Mouse (Mus musculus): ENCODE data around the gene Glyctk. TPM values are rescaled to one million over a fixed set of nuclear protein-coding genes. Genes with fewer than 3 reads are reported as not detected.
A peak's percentile ranks its signal among the peaks of the same experiment; 100 is the strongest.

The Glyctk gene
- polyA plus RNA-seq, 1 experiment from 2014 or later, result 4.5 TPM

GRCm38 (mm10) chr9:106195693-106196092 is 37.8 kb upstream of the Glyctk start:
- 61% methylated on average over 8 of the region's 8 CpGs for WGBS
- ATAC-seq (replicated peaks), result peak; percentile 60
- no peak overlapping the region for H3K9ac ChIP-seq
- H3K36me3 ChIP-seq (replicated peaks), result peaks cover 4% of the 10 kb centered on the region; the same call in 1 of the 2 replicates
- H3K9me3 ChIP-seq, result no peaks in the 10 kb centered on the region
- peaks cover 30% of the 10 kb centered on the region for H3K4me1 ChIP-seq
- H3K4me2 ChIP-seq, result 0 out of 2 replicates have a peak overlapping the region, but pooled peaks have one; percentile 0
- H3K27ac ChIP-seq, result peak overlapping the region; percentile 54
- no peak overlapping the region for H3K4me3 ChIP-seq
- 0 out of 2 replicates have a peak, but pooled peaks cover 5% of the 10 kb centered on the region for H3K27me3 ChIP-seq (replicated peaks)

DNA sequence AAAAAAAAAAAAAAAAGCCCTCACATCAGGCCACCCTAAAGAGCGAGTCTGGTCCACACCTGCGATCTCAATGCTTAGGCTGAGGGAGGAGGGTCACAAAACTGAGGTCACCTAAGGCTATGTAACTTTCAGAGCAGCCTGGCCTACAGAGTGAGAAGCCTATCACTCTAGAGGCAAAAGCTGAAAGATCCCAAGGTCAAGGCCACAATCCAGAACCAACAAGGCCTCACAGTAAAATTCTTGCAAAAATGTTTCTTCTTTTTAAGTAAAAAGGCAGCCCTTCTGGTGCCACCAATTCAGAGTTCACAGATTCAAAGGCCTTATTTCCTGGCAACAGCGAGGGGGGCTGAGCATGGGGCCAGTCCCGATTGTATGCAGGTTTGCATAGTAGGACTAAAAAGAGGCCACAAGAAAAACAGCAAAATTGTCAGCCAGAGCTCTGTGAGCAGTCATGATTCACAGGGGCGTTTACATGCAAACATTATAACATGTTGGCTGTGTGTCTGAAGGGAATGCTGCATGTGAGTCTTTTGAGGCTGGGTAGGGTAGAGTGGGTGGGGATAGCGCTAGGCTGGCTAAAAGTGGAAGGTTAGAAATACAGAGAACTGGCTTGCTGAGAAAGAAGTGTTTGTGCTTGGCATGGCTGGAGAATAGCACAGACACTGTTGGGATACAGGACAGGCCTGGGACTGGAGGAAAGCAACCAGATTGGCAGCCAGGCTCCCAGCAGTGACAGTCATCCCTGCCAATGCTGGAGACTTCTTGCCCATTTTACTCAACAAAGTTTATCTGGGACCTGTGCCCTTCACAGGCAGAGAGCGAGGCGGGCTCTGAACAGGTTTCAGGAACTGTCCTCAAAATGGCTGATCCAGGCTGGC is 36.2 kb upstream of the Glyctk start:
- H3K36me3 ChIP-seq (replicated peaks), result peaks cover 19% of the 10 kb centered on the region
- no peaks in the 10 kb centered on the region for H3K27me3 ChIP-seq (replicated peaks)
- H3K9ac ChIP-seq, result no peak overlapping the region
- no peak for ATAC-seq (replicated peaks)
- no peak overlapping the region for H3K4me2 ChIP-seq
- peaks cover 24% of the 10 kb centered on the region for H3K4me1 ChIP-seq
- H3K27ac ChIP-seq, result no peak overlapping the region
- 93% methylated on average over 8 of the region's 8 CpGs for WGBS
- no peaks in the 10 kb centered on the region for H3K9me3 ChIP-seq
- no peak overlapping the region for H3K4me3 ChIP-seq

GRCm38 (mm10) chr9:106192998-106193397 is 35.1 kb upstream of the Glyctk start:
- 91% methylated on average over 1 of the region's 1 CpGs for WGBS
- peaks cover 30% of the 10 kb centered on the region for H3K36me3 ChIP-seq (replicated peaks)

DNA sequence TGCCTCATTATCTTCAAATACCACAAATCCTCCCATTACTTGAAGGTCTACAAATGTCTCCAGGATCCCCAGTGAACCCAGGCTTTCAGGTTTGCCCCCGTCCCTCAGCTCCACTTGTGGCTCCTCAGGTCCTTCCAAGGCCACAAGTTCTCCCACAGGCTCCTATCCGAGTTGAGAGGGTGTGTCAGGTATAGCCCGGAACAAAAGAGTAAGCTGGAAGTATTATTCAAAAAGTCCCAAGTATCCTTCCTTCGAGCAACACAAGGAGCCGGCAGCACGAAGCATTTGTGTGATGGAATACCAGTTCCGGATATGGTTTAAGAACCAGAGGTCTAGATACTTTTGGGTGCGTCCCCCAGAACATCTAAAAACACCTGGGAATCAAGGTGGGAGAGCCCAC is 34.1 kb upstream of the Glyctk start:
- H3K9me3 ChIP-seq, result no peaks in the 10 kb centered on the region
- H3K27me3 ChIP-seq (replicated peaks), result no peaks in the 10 kb centered on the region
- no peak overlapping the region for H3K9ac ChIP-seq
- ATAC-seq (replicated peaks), result no peak
- no peak overlapping the region for H3K27ac ChIP-seq
- H3K36me3 ChIP-seq (replicated peaks), result peaks cover 40% of the 10 kb centered on the region
- WGBS, result 91% methylated on average over 8 of the region's 8 CpGs
- no peak overlapping the region for H3K4me2 ChIP-seq
- H3K4me1 ChIP-seq, result peaks cover 10% of the 10 kb centered on the region
- no peak overlapping the region for H3K4me3 ChIP-seq

More at GRCm38 (mm10) chr9:106192998-106193397, 35.1 kb upstream of the Glyctk start:
- no peak overlapping the region for H3K4me3 ChIP-seq
- no peak overlapping the region for H3K27ac ChIP-seq
- ATAC-seq (replicated peaks), result no peak
- no peaks in the 10 kb centered on the region for H3K27me3 ChIP-seq (replicated peaks)
- peaks cover 12% of the 10 kb centered on the region for H3K4me1 ChIP-seq
- H3K4me2 ChIP-seq, result no peak overlapping the region
- H3K9me3 ChIP-seq, result no peaks in the 10 kb centered on the region
- H3K9ac ChIP-seq, result no peak overlapping the region

DNA sequence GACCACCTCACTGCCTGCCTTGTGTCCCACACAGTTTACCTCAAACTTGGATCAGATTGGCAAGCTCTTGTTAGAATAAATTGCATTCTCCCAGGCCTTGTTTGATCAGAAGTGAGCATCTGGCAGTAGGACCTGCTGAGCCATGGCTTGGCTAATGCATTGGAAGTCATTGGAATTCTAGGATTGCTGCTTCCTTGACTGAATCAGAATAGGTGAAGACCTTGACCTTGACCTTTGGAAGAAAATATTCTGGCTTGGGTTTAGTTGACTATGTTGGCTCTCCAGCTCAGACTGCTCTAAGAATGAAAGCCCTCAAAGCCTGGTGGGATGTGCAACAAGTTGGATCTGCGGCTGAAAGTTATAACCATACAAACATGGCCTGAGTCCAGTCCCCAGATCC is 33.4 kb upstream of the Glyctk start:
- 81% methylated on average over 1 of the region's 1 CpGs for WGBS
- Histone ChIP-seq H3K4me3 (no peak overlapping the region), H3K27ac (no peak overlapping the region), H3K4me2 (no peak overlapping the region), H3K9ac (no peak overlapping the region), H3K36me3 (replicated peaks) (peaks cover 47% of the 10 kb centered on the region), H3K4me1 (peaks cover 10% of the 10 kb centered on the region), H3K27me3 (replicated peaks) (no peaks in the 10 kb centered on the region), H3K9me3 (no peaks in the 10 kb centered on the region)
- ATAC-seq (replicated peaks), result no peak

GRCm38 (mm10) chr9:106183996-106184395 is 26.1 kb upstream of the Glyctk start:
- H3K36me3 ChIP-seq (replicated peaks), result peaks cover 88% of the 10 kb centered on the region
- no peak overlapping the region for H3K9ac ChIP-seq
- no peak overlapping the region for H3K4me2 ChIP-seq
- ATAC-seq (replicated peaks), result no peak
- H3K27me3 ChIP-seq (replicated peaks), result no peaks in the 10 kb centered on the region
- H3K4me3 ChIP-seq, result no peak overlapping the region
- H3K27ac ChIP-seq, result no peak overlapping the region
- WGBS, result 95% methylated on average over 5 of the region's 5 CpGs
- H3K9me3 ChIP-seq, result no peaks in the 10 kb centered on the region
- H3K4me1 ChIP-seq, result no peaks in the 10 kb centered on the region

GRCm38 (mm10) chr9:106182146-106182545 is 24.2 kb upstream of the Glyctk start:
- 95% methylated on average over 4 of the region's 4 CpGs for WGBS
- no peak overlapping the region for H3K27ac ChIP-seq
- no peaks in the 10 kb centered on the region for H3K9me3 ChIP-seq
- H3K9ac ChIP-seq, result no peak overlapping the region
- H3K4me3 ChIP-seq, result no peak overlapping the region
- no peak overlapping the region for H3K4me2 ChIP-seq
- no peaks in the 10 kb centered on the region for H3K4me1 ChIP-seq
- no peak for ATAC-seq (replicated peaks)
- peaks cover 75% of the 10 kb centered on the region for H3K36me3 ChIP-seq (replicated peaks)
- H3K27me3 ChIP-seq (replicated peaks), result no peaks in the 10 kb centered on the region

DNA sequence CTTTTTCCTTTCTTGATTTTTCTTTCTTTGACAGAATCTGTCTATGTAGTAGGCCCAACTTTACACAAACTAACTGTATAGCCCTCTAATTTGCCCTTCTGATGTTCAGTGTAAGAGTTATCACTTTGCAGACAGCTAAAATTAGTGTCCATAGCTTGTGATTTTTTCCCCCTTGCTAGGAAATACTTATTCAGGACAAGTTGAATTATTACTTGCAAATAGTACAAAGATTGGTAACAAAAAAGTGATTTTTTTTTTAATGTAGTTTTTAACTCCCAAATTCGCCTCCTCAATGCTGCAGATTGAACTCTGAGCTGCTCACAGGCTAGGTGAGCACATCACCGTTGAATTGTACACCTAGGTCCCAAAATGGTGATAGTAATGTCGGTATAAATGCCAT is 22.0 kb upstream of the Glyctk start:
- no peak for ATAC-seq (replicated peaks)

GRCm38 (mm10) chr9:106179454-106179853 is 21.5 kb upstream of the Glyctk start:
- Histone ChIP-seq H3K27me3 (replicated peaks) (no peaks in the 10 kb centered on the region), H3K4me2 (no peak overlapping the region), H3K4me3 (no peak overlapping the region), H3K9me3 (no peaks in the 10 kb centered on the region), H3K4me1 (peaks cover 20% of the 10 kb centered on the region), H3K9ac (no peak overlapping the region), H3K27ac (no peak overlapping the region), H3K36me3 (replicated peaks) (peaks cover 50% of the 10 kb centered on the region)
- no peak for ATAC-seq (replicated peaks)
- WGBS, result 84% methylated on average over 2 of the region's 2 CpGs

More for the DNA sequence above, 22.0 kb upstream of the Glyctk start:
- 96% methylated on average over 3 of the region's 3 CpGs for WGBS
- Histone ChIP-seq H3K36me3 (replicated peaks) (peaks cover 55% of the 10 kb centered on the region), H3K27me3 (replicated peaks) (no peaks in the 10 kb centered on the region), H3K4me2 (no peak overlapping the region), H3K4me1 (peaks cover 15% of the 10 kb centered on the region), H3K4me3 (no peak overlapping the region), H3K9ac (no peak overlapping the region), H3K27ac (no peak overlapping the region), H3K9me3 (no peaks in the 10 kb centered on the region)

DNA sequence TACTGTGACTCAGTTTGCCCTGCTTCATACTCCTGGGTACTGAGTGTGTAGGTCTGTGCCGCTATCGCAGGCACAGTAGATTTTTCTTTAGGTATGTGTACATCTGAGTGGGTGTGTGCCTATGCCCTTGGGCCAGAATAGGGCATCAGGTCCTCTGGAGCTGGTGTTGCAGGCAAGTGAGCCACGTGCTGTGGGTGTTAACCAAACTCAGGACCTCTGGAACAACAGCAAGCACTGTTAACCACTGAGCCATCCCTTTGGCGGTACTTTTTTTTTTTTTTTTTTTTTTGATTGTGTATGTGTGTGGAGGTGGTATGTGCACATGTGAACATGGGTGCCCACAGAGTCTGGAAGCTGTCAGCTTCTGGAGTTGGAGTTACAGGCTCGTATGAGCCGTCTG is 19.9 kb upstream of the Glyctk start:
- no peaks in the 10 kb centered on the region for H3K27me3 ChIP-seq (replicated peaks)
- ATAC-seq (replicated peaks), result no peak
- H3K4me2 ChIP-seq, result no peak overlapping the region
- H3K4me1 ChIP-seq, result peaks cover 35% of the 10 kb centered on the region
- H3K4me3 ChIP-seq, result no peak overlapping the region
- peaks cover 34% of the 10 kb centered on the region for H3K36me3 ChIP-seq (replicated peaks)
- 93% methylated on average over 6 of the region's 6 CpGs for WGBS
- H3K9me3 ChIP-seq, result no peaks in the 10 kb centered on the region
- H3K9ac ChIP-seq, result no peak overlapping the region
- no peak overlapping the region for H3K27ac ChIP-seq

- Histone ChIP-seq H3K4me1 (peaks cover 43% of the 10 kb centered on the region), H3K27ac (no peak overlapping the region), H3K4me3 (no peak overlapping the region), H3K36me3 (replicated peaks) (peaks cover 26% of the 10 kb centered on the region), H3K9me3 (no peaks in the 10 kb centered on the region), H3K9ac (no peak overlapping the region), H3K4me2 (no peak overlapping the region), H3K27me3 (replicated peaks) (no peaks in the 10 kb centered on the region)
- ATAC-seq (replicated peaks), result no peak
- 81% methylated on average over 5 of the region's 5 CpGs for WGBS
These were observed 18.8 kb upstream of the Glyctk start for GRCm38 (mm10) chr9:106176769-106177168.

- H3K4me1 ChIP-seq, result peaks cover 43% of the 10 kb centered on the region
- no peaks in the 10 kb centered on the region for H3K27me3 ChIP-seq (replicated peaks)
- H3K4me2 ChIP-seq, result no peak overlapping the region; the same call in 1 of the 2 replicates
- H3K9me3 ChIP-seq, result no peaks in the 10 kb centered on the region
- 79% methylated on average over 3 of the region's 3 CpGs for WGBS
- no peak overlapping the region for H3K4me3 ChIP-seq
- no peak for ATAC-seq (replicated peaks)
- no peak overlapping the region for H3K27ac ChIP-seq
- no peak overlapping the region for H3K9ac ChIP-seq
- H3K36me3 ChIP-seq (replicated peaks), result peaks cover 15% of the 10 kb centered on the region; the same call in 1 of the 2 replicates
These were observed 17.7 kb upstream of the Glyctk start for GRCm38 (mm10) chr9:106175552-106176200.
